Mouse (Mus musculus) CH12.LX (cell line): ENCODE results near the gene Tmem56. TPM values are rescaled to one million over a fixed set of nuclear protein-coding genes. Genes with fewer than 3 reads are reported as not detected.

Source experiments
- DNase-seq: peaks from one replicate; pipeline ENCODE4 v3.0.0-alpha.2; 2013; ENCODE audit errors: extremely low read depth
- H3K27ac ChIP-seq: 2 replicates; pipeline ENCODE4 v1.5.1; 2012; ENCODE audit warnings: low read depth, mild to moderate bottlenecking, control low read depth, moderate library complexity; ENCODE audit not compliant: insufficient read depth
- H3K27me3 ChIP-seq: replicated peaks from 2 replicates; pipeline ENCODE3; 2012; ENCODE audit warnings: inconsistent platforms
- H3K36me3 ChIP-seq, 2 experiments: replicated peaks in 1 of 2; 2 replicates each; pipeline versions ENCODE3 to v1.6.1; 2012; ENCODE audit warnings: inconsistent platforms in 1 of 2, low read length in 1 of 2, mild to moderate bottlenecking in 1 of 2, mixed read lengths in 1 of 2, moderate library complexity in 1 of 2; ENCODE audit not compliant: control insufficient read depth in 1 of 2, insufficient read depth in 1 of 2
- H3K4me1 ChIP-seq, 2 experiments: 2 replicates each; pipeline ENCODE4 v1.6.1; 2012; ENCODE audit warnings: inconsistent platforms in 1 of 2, moderate library complexity in 1 of 2; ENCODE audit not compliant: insufficient read depth in 2 of 2, control insufficient read depth in 1 of 2
- H3K4me2 ChIP-seq: 2 replicates; pipeline ENCODE4 v1.6.1; 2012; ENCODE audit warnings: low read depth, mild to moderate bottlenecking, control low read depth; ENCODE audit not compliant: poor library complexity, insufficient read depth, severe bottlenecking
- H3K4me3 ChIP-seq, 3 experiments: fragments of 150-350 bp in 1 of 3; sonication (generic) in 1 of 3; replicated peaks in 1 of 3; 2 replicates each; pipeline versions ENCODE3 to v1.5.1; 2011 to 2012; ENCODE audit warnings: low read depth in 2 of 3, low read length in 2 of 3, mild to moderate bottlenecking in 2 of 3, moderate library complexity in 2 of 3, control low read depth in 1 of 3, improper control_type of control experiment in 1 of 3, inconsistent platforms in 1 of 3, mixed read lengths in 1 of 3; ENCODE audit not compliant: poor library complexity in 1 of 3
- H3K79me2 ChIP-seq: replicated peaks from 2 replicates; pipeline ENCODE4 v1.6.1; 2012; ENCODE audit warnings: mild to moderate bottlenecking, moderate library complexity; ENCODE audit not compliant: control insufficient read depth, poor library complexity, insufficient read depth, severe bottlenecking; ENCODE audit errors: extremely low read depth
- H3K9ac ChIP-seq: 2 replicates; pipeline ENCODE4 v1.6.1; 2012; ENCODE audit warnings: low read depth, mild to moderate bottlenecking, control low read depth, moderate library complexity; ENCODE audit not compliant: insufficient read depth
- H3K9me3 ChIP-seq: replicated peaks from 2 replicates; pipeline ENCODE3; 2012; ENCODE audit warnings: low read length, inconsistent platforms, mixed read lengths
- CTCF ChIP-seq, 2 experiments: IDR thresholded peaks in 1 of 2; conservative IDR thresholded peaks in 1 of 2; 2 replicates each; pipeline ENCODE4 v1.5.1; 2011 to 2012; ENCODE audit warnings: low read depth in 2 of 2, low read length in 2 of 2, improper control_type of control experiment in 1 of 2, inconsistent platforms in 1 of 2, mild to moderate bottlenecking in 1 of 2, moderate library complexity in 1 of 2
- E2F4 ChIP-seq: IDR thresholded peaks from 2 replicates; pipeline ENCODE4 v1.6.1; 2011; ENCODE audit warnings: low read depth, low read length, improper control_type of control experiment; ENCODE audit not compliant: insufficient replicate concordance
- ELF1 ChIP-seq: IDR thresholded peaks from 2 replicates; pipeline ENCODE4 v1.6.1; 2014; ENCODE audit warnings: low read depth, mild to moderate bottlenecking, inconsistent platforms, low read length, improper control_type of control experiment
- EP300 ChIP-seq: IDR thresholded peaks from 2 replicates; pipeline ENCODE4 v1.6.1; 2011; ENCODE audit warnings: low read length, improper control_type of control experiment
- ETS1 ChIP-seq: conservative IDR thresholded peaks from 2 replicates; pipeline ENCODE4 v1.6.1; 2012; ENCODE audit warnings: low read depth, mild to moderate bottlenecking, inconsistent platforms, low read length, improper control_type of control experiment, moderate library complexity
- HCFC1 ChIP-seq: IDR thresholded peaks from 2 replicates; pipeline ENCODE4 v1.6.1; 2012; ENCODE audit warnings: low read depth, mild to moderate bottlenecking, inconsistent platforms, low read length, improper control_type of control experiment
- IRF4 ChIP-seq: IDR thresholded peaks from 2 replicates; pipeline ENCODE4 v1.6.1; 2014; ENCODE audit warnings: low read depth, mild to moderate bottlenecking, inconsistent platforms, low read length, improper control_type of control experiment
- JUND ChIP-seq: conservative IDR thresholded peaks from 2 replicates; pipeline ENCODE4 v1.6.1; 2011; ENCODE audit warnings: low read depth, low read length, improper control_type of control experiment
- KAT2A ChIP-seq: IDR thresholded peaks from 2 replicates; pipeline ENCODE4 v1.6.1; 2012; ENCODE audit warnings: low read length, improper control_type of control experiment, inconsistent platforms; ENCODE audit not compliant: insufficient replicate concordance
- MYC ChIP-seq: IDR thresholded peaks from 2 replicates; pipeline ENCODE4 v1.6.1; 2011; ENCODE audit warnings: low read depth, mild to moderate bottlenecking, improper control_type of control experiment, low read length
- NELFE ChIP-seq: IDR thresholded peaks from 2 replicates; pipeline ENCODE4 v1.6.1; 2011; ENCODE audit warnings: low read depth, low read length, improper control_type of control experiment
- PAX5 ChIP-seq: IDR thresholded peaks from 2 replicates; pipeline ENCODE4 v1.6.1; 2012; ENCODE audit warnings: low read length, inconsistent platforms, mixed read lengths
- RCOR1 ChIP-seq: conservative IDR thresholded peaks from 2 replicates; pipeline ENCODE4 v1.6.1; 2012; ENCODE audit warnings: low read depth, mild to moderate bottlenecking, inconsistent platforms, low read length, improper control_type of control experiment
- SMC3 ChIP-seq: IDR thresholded peaks from 2 replicates; pipeline ENCODE4 v1.6.1; 2011; ENCODE audit warnings: low read depth, low read length, improper control_type of control experiment
- UBTF ChIP-seq: IDR thresholded peaks from 2 replicates; pipeline ENCODE4 v1.6.1; 2012; ENCODE audit warnings: low read depth, mild to moderate bottlenecking, inconsistent platforms, low read length, improper control_type of control experiment, moderate library complexity
- ZC3H11A ChIP-seq: IDR thresholded peaks from 2 replicates; pipeline ENCODE4 v1.6.1; 2012; ENCODE audit warnings: low read depth, mild to moderate bottlenecking, inconsistent platforms, low read length, improper control_type of control experiment
- ZKSCAN1 ChIP-seq: IDR thresholded peaks from 2 replicates; pipeline ENCODE4 v1.6.1; 2012; ENCODE audit warnings: low read depth, inconsistent platforms, low read length, improper control_type of control experiment, borderline replicate concordance
- ZNF384 ChIP-seq: IDR thresholded peaks from 2 replicates; pipeline ENCODE4 v1.6.1; 2012; ENCODE audit warnings: low read depth, low read length, improper control_type of control experiment, inconsistent platforms
- dilution Hi-C: fragments of 300-500 bp; cut with MboI; formaldehyde crosslinking; loops from 2 replicates; pipeline ENCODE4 v1.14.3; 2020; ENCODE audit warnings: low sequenced_read_pairs; ENCODE audit not compliant: extremely low pct_unique_long_range_greater_than_20kb, extremely low pct_ligation_motif_present
- in situ Hi-C: fragments of 300-500 bp; cut with MboI; formaldehyde crosslinking; loops from 3 replicates; pipeline ENCODE4 v1.14.3; 2019; ENCODE audit warnings: low sequenced_read_pairs, low pct_ligation_motif_present, low pct_unique_long_range_greater_than_20kb, mixed read lengths
- polyA plus RNA-seq: library from polyadenylated mRNA; unstranded; fragments of >175 nt; gene quantifications from 2 replicates; pipeline ENCODE4 v1.2.1, GENCODE M21; 2012; ENCODE audit warnings: low read depth; ENCODE audit not compliant: insufficient read length
- total RNA-seq, 2 experiments: library from RNA; depleted of rRNA; stranded (reverse); fragments of 300-350 nt in 1 of 2; fragments of >200 nt in 1 of 2; gene quantifications; 2 replicates each; pipeline ENCODE4 v1.2.3; 2012 to 2014

Tmem56 gene
- total and polyA plus RNA-seq, 3 experiments = not detected

- in situ Hi-C loops = loop anchor here (5.0 to 25.0 kb wide), 2 partner anchors 195 to 405 kb away; partner anchors contain the start of gene F3
- peaks cover 3 to 37% of the 10 kb centered on the region in 2 experiments for H3K36me3 ChIP-seq
- no peaks in the 10 kb centered on the region for H3K9me3 ChIP-seq
- H3K4me2 ChIP-seq = no peak overlapping the region
- H3K79me2 ChIP-seq = no peaks in the 10 kb centered on the region; the same call in 1 of the 2 replicates
- no peaks in the 10 kb centered on the region for H3K4me1 ChIP-seq
- H3K27me3 ChIP-seq = no peaks in the 10 kb centered on the region
- no peak overlapping the region for H3K4me3 ChIP-seq
- TF ChIP-seq RCOR1 (no peak), KAT2A (no peak), ZKSCAN1 (no peak), CTCF (conservative IDR thresholded peaks at IDR 0.05 in 1 of 2, IDR thresholded peaks at IDR 0.05 in 1 of 2; ENCODE audit: low read depth in 2 of 2, low read length in 2 of 2) (peak; percentile 97), ELF1 (no peak), IRF4 (no peak), PAX5 (no peak), ZNF384 (no peak), EP300 (no peak), HCFC1 (no peak), ETS1 (no peak), ZC3H11A (peak; percentile 84), JUND (no peak), E2F4 (no peak), SMC3 (peak; percentile 98), MYC (no peak), NELFE (peak; percentile 27; the same call in 1 of the 2 replicates)
- H3K27ac ChIP-seq = no peak overlapping the region
- peak; percentile 67 for DNase-seq
- H3K9ac ChIP-seq = no peak overlapping the region
- dilution Hi-C loops = no loop called here
Observed at GRCm38 (mm10) chr3:121307532-121308234, 24.8 kb upstream of the Tmem56 start.

- Histone ChIP-seq H3K4me2 (no peak overlapping the region), H3K9me3 (no peaks in the 10 kb centered on the region), H3K79me2 (no peaks in the 10 kb centered on the region; the same call in 1 of the 2 replicates), H3K27ac (no peak overlapping the region), H3K4me3 (no peak overlapping the region), H3K4me1 (no peaks in the 10 kb centered on the region), H3K36me3 (peaks cover 3 to 31% of the 10 kb centered on the region in 2 experiments), H3K9ac (no peak overlapping the region), H3K27me3 (no peaks in the 10 kb centered on the region)
- in situ Hi-C loops = loop anchor here (5.0 to 25.0 kb wide), 2 partner anchors 196 to 406 kb away; partner anchors contain the start of gene F3
- dilution Hi-C loops = no loop called here
- DNase-seq = no peak
- TF ChIP-seq UBTF = no peak
- peak in 1 of 2 experiments; percentile 35; a peak in 2 of 4 replicates for TF ChIP-seq CTCF (conservative IDR thresholded peaks at IDR 0.05 in 1 of 2, IDR thresholded peaks at IDR 0.05 in 1 of 2; ENCODE audit: low read depth in 2 of 2, low read length in 2 of 2)
Observed at GRCm38 (mm10) chr3:121306641-121307040, 23.7 kb upstream of the Tmem56 start.
